ENCODE assay signal across 9 mouse cellular contexts in the genomic region with DNA sequence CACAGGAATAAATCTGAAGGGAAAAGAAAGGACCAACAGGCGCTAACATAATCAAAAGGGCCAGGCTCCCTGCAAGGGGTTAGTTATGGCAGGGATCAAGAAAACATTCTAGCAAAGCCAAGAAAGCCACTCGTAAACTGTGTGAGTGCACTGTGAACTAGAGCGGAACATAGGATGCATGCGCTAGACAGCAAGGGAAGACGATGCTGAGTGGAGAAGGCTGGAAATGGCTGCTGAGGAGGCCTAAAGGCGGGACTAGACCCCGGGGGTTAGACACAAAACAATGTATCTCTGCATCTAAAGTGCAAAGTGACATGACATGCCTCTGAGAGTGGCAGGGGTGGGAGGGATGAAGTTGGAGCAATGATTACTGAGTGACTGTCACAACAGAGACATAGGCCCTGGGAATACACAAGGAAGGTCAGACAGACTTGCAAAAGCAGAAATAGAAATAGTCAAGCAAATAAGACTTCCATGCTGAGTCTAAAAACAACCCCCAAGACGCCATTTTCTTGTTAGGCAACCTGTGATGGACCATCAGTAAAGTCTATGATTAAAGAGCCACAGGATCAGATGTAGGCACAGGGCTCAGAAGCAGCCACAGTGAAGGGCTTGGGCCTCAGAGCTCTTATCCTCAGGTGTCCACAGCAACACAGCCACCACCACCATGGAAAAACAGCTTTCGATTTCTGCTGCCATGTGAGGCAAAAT. TPM values are rescaled to one million over a fixed set of nuclear protein-coding genes. Genes with fewer than 3 reads are reported as not detected.
DNase-seq lines count a peak whose midpoint lies in the region; ATAC-seq and TF ChIP-seq lines count a peak whose summit lies in the region.
"Had no signal": no experiment of that assay in that cellular context is flagged by ENCODE, and none has a peak within 500 bp of the region (broad histone marks: within the 10 kb centered on the region; RNA-seq: fewer than 3 reads in every experiment).

No protein-coding gene starts in this region.

- no peak overlapping the region for H3K4me2 ChIP-seq in midbrain, embryonic 11.5 days

- H3K27me3 ChIP-seq in heart, adult 2 months (ENCODE audit: control insufficient read depth, insufficient read depth, low read length), result no peaks in the 10 kb centered on the region
- no peaks in the 10 kb centered on the region for H3K27me3 ChIP-seq in testis, adult 2 months (ENCODE audit: control insufficient read depth, insufficient read depth, low read length)
- H3K27me3 ChIP-seq in midbrain, embryonic 11.5 days (ENCODE audit: control insufficient read depth, insufficient read depth, low read length), result no peaks in the 10 kb centered on the region

- peak overlapping the region; percentile 7 for H3K27ac ChIP-seq in heart, adult 2 months
- H3K27ac ChIP-seq in testis, adult 2 months (ENCODE audit: control insufficient read depth, insufficient read depth, low read depth, low read length), result peak overlapping the region; percentile 32; the same call in 1 of the 2 replicates
- no peak overlapping the region for H3K27ac ChIP-seq in midbrain, embryonic 11.5 days (ENCODE audit: low read depth, low read length)

- H3K36me3 ChIP-seq in heart, adult 2 months (ENCODE audit: control insufficient read depth, insufficient read depth, low read length), result peaks cover 12% of the 10 kb centered on the region
- H3K36me3 ChIP-seq in testis, adult 2 months (ENCODE audit: control insufficient read depth, insufficient read depth, low read length), result no peaks in the 10 kb centered on the region
- H3K36me3 ChIP-seq in midbrain, embryonic 11.5 days (ENCODE audit: control insufficient read depth, insufficient read depth, low read length), result no peaks in the 10 kb centered on the region

- no peak overlapping the region for H3K4me3 ChIP-seq in heart, adult 2 months
- no peak overlapping the region for H3K4me3 ChIP-seq in testis, adult 2 months (ENCODE audit: control insufficient read depth, low read depth, low read length)
- H3K4me3 ChIP-seq in midbrain, embryonic 11.5 days (ENCODE audit: low read depth, low read length), result no peak overlapping the region

- no peaks in the 10 kb centered on the region for H3K9me3 ChIP-seq in midbrain, embryonic 11.5 days (ENCODE audit: control insufficient read depth, low read length)

- TF ChIP-seq POLR2A in heart, adult 2 months (IDR thresholded peaks at IDR 0.05; ENCODE audit: insufficient read depth, low read depth, low read length), result no peak
- no peak for TF ChIP-seq POLR2A in testis, adult 2 months (IDR thresholded peaks at IDR 0.05; ENCODE audit: control insufficient read depth, low read depth, low read length)

- peaks cover 30% of the 10 kb centered on the region for H3K4me1 ChIP-seq in heart, adult 2 months (ENCODE audit: control insufficient read depth, insufficient read depth, low read length)
- 0 out of 2 replicates have a peak, but pooled peaks cover 3% of the 10 kb centered on the region for H3K4me1 ChIP-seq in testis, adult 2 months (ENCODE audit: control insufficient read depth, insufficient read depth, low read length)
- peaks cover 25% of the 10 kb centered on the region for H3K4me1 ChIP-seq in midbrain, embryonic 11.5 days (ENCODE audit: control insufficient read depth, insufficient read depth, low read length)

- peaks cover 2% of the 10 kb centered on the region for H3K79me2 ChIP-seq in heart, adult 2 months (replicated peaks; ENCODE audit: control insufficient read depth, insufficient read depth, low read length)

- no peak for ATAC-seq in midbrain, embryonic 11.5 days (ENCODE audit: low FRiP score)

- no peak for TF ChIP-seq EP300 in heart, adult 2 months (IDR thresholded peaks at IDR 0.05; ENCODE audit: insufficient read depth, low read depth, low read length)

- 65% methylated on average over 9 of the region's 9 CpGs for WGBS in heart, adult 2 months
- WGBS in midbrain, embryonic 11.5 days, result 39% methylated on average over 9 of the region's 9 CpGs

- peak overlapping the region; percentile 14; the same call in 1 of the 2 replicates for H3K9ac ChIP-seq in heart, adult 2 months (ENCODE audit: low read depth, low read length)
- H3K9ac ChIP-seq in midbrain, embryonic 11.5 days (ENCODE audit: low read length), result no peak overlapping the region

- no peak for DNase-seq in heart, adult 2 months
- DNase-seq in heart, adult 9 months (ENCODE audit: low spot score in 2 of 2), result no peak
- DNase-seq in testis, postnatal 14 days (ENCODE audit: low spot score), result no peak
- peak; percentile 81 for DNase-seq in midbrain, embryonic 11.5 days (ENCODE audit: low spot score, missing footprints)
- DNase-seq in cerebellum, adult 11 months, result no peak
- no peak for DNase-seq in right cerebral cortex, postnatal 14 days
- no peak for DNase-seq in thymus, postnatal 14 days

- intact Hi-C loops in heart, adult 2 months (cut with DNase I), result no loop called here

- TF ChIP-seq CTCF in heart, adult 2 months (IDR thresholded peaks at IDR 0.05), result no peak
- no peak for TF ChIP-seq CTCF in testis, adult 2 months (IDR thresholded peaks at IDR 0.05; ENCODE audit: control insufficient read depth, insufficient read depth, insufficient replicate concordance, low read depth, low read length)

RNA-seq across cellular contexts. Expression of gene Rnf169, which starts 14.1 kb away (rescaled TPM):
- 10 to 100 TPM in 1 of 2 experiments, 1 to 10 TPM in 1; 9.4 to 10.6 TPM for total RNA-seq in heart, adult 2 months (2021)
- polyA plus RNA-seq in heart, adult 2 months (2012; rRNA removed), result 2.9 and 3.6 TPM in 2 replicates
- 1.6 TPM in 2 replicates for polyA plus RNA-seq in testis, adult 2 months (2012; rRNA removed)
- polyA plus RNA-seq in midbrain, embryonic 11.5 days (2014; fragmentation: Nextera tagmentation; extraction: Ambion mirVana), result 6.5 and 6.6 TPM in 2 replicates

RNA-seq across cellular contexts. Expression of gene Chrdl2, which starts 39.8 kb away (rescaled TPM):
- total RNA-seq in heart, adult 2 months (2021), result under 1 TPM in 1 of 2 experiments, not detected in 1; 0.16 TPM
- 0.18 and 0.38 TPM in 2 replicates for polyA plus RNA-seq in heart, adult 2 months (2012; rRNA removed)
- 0.38 and 1.2 TPM in 2 replicates for polyA plus RNA-seq in testis, adult 2 months (2012; rRNA removed)
- polyA plus RNA-seq in midbrain, embryonic 11.5 days (2014; fragmentation: Nextera tagmentation; extraction: Ambion mirVana), result 0.11 TPM in 1 of 2 replicates, not detected in the other
- polyA plus RNA-seq: C2C12 had no signal
